Mouse (Mus musculus) left cerebral cortex, postnatal 10 days (tissue): ENCODE measurements at regions not wholly inside any gene's neighbourhood (a gene's known extent, or its start where the extent isn't known, plus 50 kb on each side); places are given as distances from the start of the nearest gene placed in this dataset.

ENCODE experiments used
- DNase-seq, 2 experiments: peaks; one replicate each; pipeline ENCODE4 v3.0.0; 2021 to 2022; ENCODE audit warnings: low spot score in 2 of 2, mixed read lengths in 1 of 2; ENCODE audit errors: extremely low spot score in 1 of 2
- intact Hi-C: fragments of 180-260 bp; cut with DNase I; formaldehyde crosslinking; loops from one replicate; pipeline ENCODE4 v1.15.1; 2025

GRCm38 (mm10) chr12:118661214-118661486 is 185.0 kb upstream of the Sp8 start:
- DNase-seq, result no peak

GRCm38 (mm10) chr12:118660384-118661213 is 185.5 kb upstream of the Sp8 start:
- DNase-seq, result no peak
- intact Hi-C loops, result loop anchor here (10.0 kb wide), 1 partner anchor 184 kb away; the partner anchor contains the start of gene Sp8

More at GRCm38 (mm10) chr12:118661214-118661486, 185.0 kb upstream of the Sp8 start:
- intact Hi-C loops, result loop anchor here (10.0 kb wide), 1 partner anchor 184 kb away; the partner anchor contains the start of gene Sp8

- DNase-seq, result no peak
- intact Hi-C loops, result loop anchor here (10.0 kb wide), 1 partner anchor 185 kb away; the partner anchor contains the start of gene Sp8
Observed at GRCm38 (mm10) chr12:118659240-118660120, 186.6 kb upstream of the Sp8 start.

- intact Hi-C loops, result no loop called here
- no peak for DNase-seq
Observed at GRCm38 (mm10) chr12:118650483-118651160, 195.5 kb upstream of the Sp8 start.

GRCm38 (mm10) chr12:118649323-118649973 is 196.7 kb upstream of the Sp8 start:
- no peak for DNase-seq
- intact Hi-C loops, result no loop called here

GRCm38 (mm10) chr12:118648673-118649072 is 197.5 kb upstream of the Sp8 start:
- intact Hi-C loops, result no loop called here
- no peak for DNase-seq

GRCm38 (mm10) chr12:118647270-118648042 is 198.7 kb upstream of the Sp8 start:
- DNase-seq, result no peak
- intact Hi-C loops, result no loop called here

GRCm38 (mm10) chr12:118640925-118641324 is 205.2 kb upstream of the Sp8 start:
- no peak for DNase-seq
- intact Hi-C loops, result no loop called here

- intact Hi-C loops, result no loop called here
- no peak for DNase-seq
Observed at GRCm38 (mm10) chr12:118637214-118637613, 208.9 kb upstream of the Sp8 start.

GRCm38 (mm10) chr12:118635456-118635855 is 210.7 kb upstream of the Sp8 start:
- DNase-seq, result no peak
- intact Hi-C loops, result no loop called here

- intact Hi-C loops, result no loop called here
- DNase-seq, result no peak
Observed at GRCm38 (mm10) chr12:118630373-118630772, 215.8 kb upstream of the Sp8 start.

- intact Hi-C loops, result no loop called here
Observed at GRCm38 (mm10) chr12:118621697-118622485, 224.2 kb upstream of the Sp8 start.

GRCm38 (mm10) chr12:118620847-118621636 is 225.1 kb upstream of the Sp8 start:
- DNase-seq, result no peak
- intact Hi-C loops, result no loop called here

More at GRCm38 (mm10) chr12:118621697-118622485, 224.2 kb upstream of the Sp8 start:
- DNase-seq, result no peak

GRCm38 (mm10) chr12:118597015-118597414 is 249.1 kb upstream of the Sp8 start:
- no peak for DNase-seq
- intact Hi-C loops, result no loop called here

- no peak for DNase-seq
- intact Hi-C loops, result no loop called here
Observed at GRCm38 (mm10) chr12:118594781-118595574, 251.2 kb upstream of the Sp8 start.
